Mouse (Mus musculus): ENCODE measurements around the gene Rgl3.

The Rgl3 gene

DNA sequence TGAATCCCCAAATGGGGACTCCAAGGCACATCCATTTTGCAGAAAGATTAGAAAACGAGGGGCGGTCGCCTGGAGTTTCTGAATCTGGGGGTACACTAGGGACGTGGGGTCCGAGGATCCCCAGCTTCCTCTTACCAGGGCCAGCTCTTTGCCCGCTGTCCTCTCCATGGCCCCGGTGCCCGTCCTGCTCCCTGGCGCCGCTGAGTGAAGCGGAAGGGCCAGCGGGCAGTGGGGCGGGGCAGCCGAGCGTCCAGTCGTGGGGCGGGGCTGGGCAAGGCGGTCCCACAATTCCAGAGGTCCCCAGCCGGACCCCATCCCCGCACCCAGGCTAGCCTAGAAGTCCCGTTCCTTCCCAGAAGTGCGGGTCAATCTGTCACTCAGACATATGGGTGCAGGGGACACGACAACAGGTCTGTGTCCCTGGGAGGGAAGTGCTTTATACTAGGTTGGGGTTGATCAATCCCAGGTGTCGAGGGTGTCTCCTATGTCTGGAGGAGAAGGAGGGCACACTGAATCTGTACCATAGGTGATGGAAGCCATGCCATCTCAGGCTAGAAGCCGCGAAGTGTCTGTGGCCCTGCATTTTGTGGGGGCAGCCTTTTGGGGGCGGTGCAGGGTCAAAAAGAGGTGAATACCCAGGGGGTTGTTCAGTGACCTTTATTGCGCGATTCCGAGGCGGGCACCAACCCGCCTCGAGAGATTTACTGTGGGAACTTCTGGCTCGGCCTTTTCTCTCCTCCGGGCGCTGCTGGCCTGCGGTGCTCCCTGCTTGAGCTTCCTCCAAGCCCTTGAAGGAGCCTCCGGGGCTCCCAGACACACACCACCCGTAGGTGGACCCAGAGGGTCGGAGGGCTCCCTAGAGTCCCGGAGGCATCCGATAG lies at the start of gene Rgl3:
Rgl3 (minus strand) TSS at position 217 of the 881 bp plus-strand sequence.
- no peak for DNase-seq (ENCODE audit: low read depth)

DNA sequence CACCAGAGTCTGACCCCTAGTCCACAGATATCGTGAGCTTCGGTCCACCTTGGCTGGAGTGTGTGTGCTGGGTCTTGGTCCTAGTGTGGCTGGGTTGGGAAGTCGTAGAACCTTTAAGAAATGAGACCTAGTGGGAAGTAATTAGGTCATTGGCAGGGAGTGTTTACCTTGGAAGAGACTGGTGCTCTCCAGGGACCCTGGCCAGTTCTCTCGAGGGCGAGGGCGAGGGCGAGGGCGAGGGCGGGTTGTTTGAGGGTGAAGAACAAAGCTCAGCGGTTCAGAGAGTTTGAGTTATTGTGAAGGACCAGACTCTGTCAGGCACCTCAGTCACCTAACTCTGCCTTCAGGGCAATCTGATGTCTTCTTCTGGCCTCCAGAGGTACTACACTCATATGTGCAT lies 48.6 kb upstream of the Rgl3 start:
- no peak for DNase-seq (ENCODE audit: low read depth)

DNA sequence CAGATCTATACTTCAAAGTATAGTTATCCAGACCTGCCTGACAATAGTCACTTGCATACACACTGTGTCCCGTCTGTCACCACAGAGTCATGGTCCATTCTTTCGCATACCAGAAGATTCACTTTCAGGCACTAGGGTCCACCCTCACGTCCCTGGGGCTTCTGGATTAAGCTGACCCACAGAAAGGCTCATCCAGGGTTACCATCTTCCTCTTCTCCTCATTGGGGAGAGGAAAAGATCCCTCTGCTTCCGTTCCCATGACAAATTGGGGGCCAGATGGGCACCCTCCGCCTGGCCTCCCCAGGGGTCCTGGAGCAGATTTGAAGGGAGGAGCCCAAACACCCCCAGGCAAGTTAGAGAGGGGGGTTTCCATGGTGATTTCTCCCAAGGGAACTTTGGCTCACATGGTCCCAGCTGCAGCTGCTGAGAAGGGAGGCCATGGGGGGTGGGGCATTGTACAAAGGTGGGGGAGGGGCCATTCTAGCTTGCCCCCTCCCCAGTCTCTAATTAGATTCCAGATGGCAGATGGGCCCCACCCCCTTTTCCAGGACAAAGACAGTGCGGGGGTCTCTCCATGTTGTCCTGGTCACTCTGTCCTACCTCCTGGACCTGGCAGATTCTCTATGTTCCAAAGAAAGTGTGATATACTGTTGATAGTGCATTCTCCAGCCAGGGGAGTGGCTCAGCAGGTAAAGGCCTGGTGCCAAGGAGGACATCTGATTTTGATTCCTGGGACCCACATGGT lies 46.2 kb upstream of the Rgl3 start:
- DNase-seq (ENCODE audit: low read depth): no peak

DNA sequence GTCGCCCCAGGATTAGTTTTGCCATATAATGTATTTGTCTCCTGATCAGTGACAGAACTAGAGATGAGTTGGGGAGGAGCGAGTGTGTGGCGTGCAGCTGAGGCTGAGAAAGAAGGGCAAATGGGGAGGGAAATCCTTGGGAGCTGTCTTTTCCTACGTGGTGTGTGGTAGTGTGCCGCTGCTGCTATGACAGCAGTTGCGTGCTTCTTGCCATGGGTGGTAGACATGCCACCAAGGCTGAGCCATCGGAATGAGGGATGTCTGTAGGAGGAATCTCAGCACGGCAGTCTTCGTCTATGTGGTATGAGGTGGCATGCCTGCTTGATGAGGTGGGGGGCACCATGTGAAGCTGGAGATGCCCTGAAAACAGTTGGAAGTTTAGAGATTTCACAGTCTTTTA lies 41.1 kb upstream of the Rgl3 start:
- DNase-seq (ENCODE audit: low read depth): no peak

DNA sequence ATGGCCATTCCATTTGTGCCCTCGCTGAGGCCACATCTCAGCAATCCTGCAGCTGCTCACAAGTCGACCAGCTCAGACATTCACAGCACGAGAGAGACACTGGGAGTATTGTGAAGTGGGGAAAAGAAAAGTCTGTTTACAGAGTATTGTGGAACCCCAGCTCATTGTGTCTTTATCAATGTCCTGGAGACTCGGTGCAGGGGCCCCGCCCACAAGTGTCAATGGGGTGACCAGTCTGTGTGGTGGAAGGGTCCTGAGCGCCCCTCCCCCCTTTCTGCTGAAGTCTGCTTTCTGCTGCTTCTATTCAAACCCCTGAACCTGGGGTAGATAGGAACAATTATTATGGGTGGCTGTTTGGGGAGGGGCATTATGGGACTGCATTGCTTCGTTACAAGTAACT lies 39.2 kb upstream of the Rgl3 start:
- no peak for DNase-seq (ENCODE audit: low read depth)

DNA sequence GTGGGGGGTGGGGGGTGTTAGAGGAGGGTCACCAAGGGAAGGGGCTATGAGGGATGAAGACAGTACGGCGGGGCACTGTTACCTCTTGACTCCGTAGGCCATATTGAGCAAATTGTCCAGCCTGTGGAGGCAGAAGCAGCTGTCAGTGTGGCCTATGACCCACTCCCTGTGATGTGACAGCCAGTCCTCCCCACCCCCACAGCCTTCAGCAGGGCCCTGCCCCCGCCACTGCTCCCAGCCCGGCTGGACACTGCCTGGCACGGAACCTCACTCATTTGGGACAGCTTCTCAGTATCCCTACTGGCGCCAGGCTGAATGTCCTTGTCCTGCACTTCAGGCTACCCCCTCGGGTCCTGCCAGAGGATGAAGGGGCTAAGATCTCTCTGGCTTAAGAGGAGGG lies 35.3 kb upstream of the Rgl3 start:
- DNase-seq (ENCODE audit: low read depth): no peak

DNA sequence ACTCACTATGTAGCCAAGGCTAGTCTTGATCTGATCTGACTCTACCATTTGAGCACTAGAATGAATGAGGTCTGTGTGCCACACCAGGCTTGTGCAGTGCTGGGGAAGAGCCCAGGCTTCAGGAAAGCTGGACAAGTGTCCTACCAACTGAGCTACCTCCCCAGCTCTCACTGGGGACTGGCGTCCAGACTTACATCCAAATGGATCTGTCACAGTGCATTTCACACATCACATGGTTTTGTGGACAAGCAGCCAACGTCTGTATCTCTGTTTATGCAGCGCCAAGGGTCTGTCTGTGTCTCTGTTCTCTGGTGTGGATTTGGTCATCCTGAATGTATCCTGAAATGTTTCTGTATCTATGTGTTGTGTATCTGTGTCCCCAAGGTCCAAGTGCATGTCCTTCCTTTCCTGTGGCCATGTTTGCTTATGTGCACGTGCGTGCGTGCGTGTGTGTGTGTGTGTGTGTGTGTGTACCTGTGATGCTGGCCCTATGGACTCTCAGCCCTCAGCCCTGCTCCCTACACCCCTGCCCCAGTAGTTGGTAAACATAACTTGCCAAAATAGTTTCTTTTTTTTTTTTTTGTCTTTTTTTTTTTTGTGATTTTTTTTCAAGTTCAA lies 28.1 kb upstream of the Rgl3 start:
- no peak for DNase-seq (ENCODE audit: low read depth)

DNA sequence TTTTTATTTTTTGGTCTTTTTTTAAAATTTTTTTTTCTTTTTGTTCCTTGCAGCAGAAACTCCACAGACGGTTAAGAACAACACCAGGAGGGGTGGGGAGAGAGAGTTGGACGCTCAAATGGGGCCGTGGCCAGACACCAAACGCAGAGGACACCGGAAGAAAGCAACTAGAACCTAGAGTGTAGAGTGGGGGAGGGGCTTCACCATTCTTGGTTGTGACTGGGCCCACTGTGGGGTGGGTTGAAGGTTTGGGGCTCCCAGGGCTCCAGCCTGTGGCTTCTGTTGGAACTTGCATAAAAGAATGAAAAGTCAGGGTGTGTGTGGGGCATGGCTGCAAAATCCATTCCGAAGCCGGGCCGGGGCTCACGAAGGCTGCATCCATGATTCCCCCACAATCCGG lies 27.0 kb upstream of the Rgl3 start:
- no peak for DNase-seq (ENCODE audit: low read depth)

DNA sequence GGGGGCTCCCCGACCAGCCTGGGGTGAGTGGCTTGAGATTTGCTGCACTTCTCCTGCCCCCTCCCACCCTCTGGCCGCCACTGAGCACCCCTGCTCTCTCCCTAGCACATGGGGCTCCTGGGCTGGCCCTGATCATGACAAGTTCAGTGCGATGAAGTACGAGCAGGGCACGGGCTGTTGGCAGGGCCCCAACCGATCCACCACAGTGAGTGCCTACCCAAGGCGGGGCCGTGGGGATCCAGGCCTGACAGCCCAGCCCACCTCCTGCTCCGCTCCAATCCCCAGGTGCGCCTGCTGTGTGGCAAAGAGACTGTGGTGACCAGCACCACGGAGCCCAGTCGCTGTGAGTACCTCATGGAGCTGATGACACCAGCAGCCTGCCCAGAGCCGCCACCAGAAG lies 23.5 kb upstream of the Rgl3 start:
- no peak for DNase-seq (ENCODE audit: low read depth)

DNA sequence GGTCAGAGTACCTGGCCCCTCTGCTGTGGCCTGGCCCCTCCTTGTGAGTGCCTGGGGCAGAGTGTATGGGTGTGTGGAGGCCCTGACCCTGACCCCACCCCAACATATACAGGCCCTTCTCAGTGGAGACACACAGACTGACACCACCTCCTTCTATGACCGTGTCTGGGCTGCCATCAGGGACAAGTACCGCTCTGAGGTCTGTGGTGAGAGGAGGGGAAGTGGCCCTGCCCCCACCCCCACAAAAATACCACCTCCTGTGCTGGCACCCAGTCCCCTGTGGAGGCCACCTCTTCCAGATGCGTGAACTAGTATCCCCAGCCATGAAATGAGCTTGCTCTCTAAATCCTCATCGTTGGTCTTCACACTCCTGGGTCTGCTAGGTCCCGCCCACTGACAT lies 21.8 kb upstream of the Rgl3 start:
- DNase-seq (ENCODE audit: low read depth): no peak

DNA sequence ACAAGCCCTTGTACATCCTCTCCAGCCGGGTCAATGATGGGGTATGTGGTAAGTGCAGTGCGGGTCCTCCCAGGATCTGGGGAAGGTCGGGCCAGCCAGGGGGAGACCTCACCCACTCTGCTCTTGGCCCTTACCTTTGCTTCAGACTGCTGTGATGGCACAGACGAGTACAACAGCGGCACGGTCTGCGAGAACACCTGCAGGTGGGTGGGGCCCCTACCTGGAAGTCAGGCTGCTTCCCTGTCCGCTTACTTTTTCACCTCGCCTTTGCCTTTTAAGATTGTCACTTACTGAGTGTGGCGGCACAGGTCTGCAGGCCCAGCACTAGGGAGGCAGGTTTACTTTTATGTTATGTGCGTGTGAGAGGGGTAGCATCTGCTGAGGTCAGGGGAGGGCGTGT lies 15.3 kb upstream of the Rgl3 start:
- DNase-seq (ENCODE audit: low read depth): no peak

DNA sequence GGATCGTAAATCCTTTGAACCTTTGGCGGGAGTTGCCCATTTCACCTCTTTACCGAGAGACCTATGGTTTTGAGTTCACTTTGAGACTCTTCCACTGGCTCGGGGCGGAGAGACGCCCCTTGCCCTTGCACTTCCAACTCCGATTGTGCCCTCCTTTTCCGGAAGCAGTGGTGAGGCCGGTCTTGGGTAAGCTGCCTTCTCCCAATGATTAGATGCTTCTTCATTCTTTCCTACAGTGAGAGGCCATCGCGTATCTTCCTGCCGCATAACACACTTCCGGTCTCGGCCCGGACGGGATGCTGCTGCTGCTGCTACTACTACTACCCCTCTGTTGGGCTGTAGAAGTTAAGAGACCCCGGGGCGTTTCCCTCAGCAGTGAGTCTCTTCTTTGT lies 13.9 kb upstream of the Rgl3 start:
- peak; percentile 87 for DNase-seq (ENCODE audit: low read depth)

DNA sequence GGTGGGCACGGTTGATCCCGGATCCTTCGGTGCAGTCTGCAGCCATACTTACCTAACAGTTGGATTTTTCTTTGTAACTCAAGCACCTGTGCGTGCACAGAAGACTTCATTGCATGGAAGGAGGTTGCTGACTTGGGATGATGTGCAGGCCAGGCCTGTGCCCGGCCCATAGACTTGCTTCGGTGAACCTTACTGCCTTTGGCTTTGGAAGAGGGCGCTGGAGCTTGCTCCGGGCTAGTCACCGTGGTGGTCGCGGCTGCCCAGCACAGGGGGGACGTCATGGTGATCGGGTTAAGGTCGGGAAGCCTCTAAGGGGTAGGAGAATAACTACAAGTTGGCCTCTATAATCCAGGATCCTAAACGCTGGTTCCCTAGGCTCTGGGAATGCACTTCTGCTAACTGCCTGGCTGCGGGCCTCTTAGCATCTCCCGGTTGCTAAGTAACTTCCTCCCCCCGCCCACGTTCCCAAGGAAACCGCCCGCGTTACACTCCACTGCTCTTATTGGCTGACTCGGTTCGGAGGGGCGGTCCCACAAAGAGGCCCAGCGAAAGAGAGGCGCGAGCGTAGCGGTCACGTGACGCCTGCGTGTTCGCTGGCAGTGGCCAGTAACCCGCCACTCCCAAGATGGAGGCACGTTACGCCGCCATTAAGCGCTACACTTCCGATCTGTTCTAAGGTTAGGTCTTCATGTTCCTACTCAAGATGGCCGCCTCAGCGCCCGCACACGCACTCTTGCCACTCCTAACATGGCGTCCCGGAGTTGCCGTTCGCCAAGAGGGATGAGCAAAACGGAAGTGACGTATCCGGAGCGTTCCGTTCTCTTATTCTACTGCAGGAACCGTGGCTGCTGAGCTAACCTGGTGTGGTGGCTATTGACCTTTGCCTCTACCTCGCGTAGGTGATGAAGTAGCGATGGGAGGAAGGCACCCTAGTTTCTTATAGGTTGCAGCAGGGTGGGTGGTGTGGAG lies 13.2 kb upstream of the Rgl3 start, which contains the start of the genes Ccdc151 and Prkcsh:
Ccdc151 (minus strand) TSS at position 441 of the 969 bp plus-strand sequence.
Prkcsh (plus strand) TSS at position 613 of the 969 bp plus-strand sequence.
- DNase-seq (ENCODE audit: low read depth): peak; percentile 100

DNA sequence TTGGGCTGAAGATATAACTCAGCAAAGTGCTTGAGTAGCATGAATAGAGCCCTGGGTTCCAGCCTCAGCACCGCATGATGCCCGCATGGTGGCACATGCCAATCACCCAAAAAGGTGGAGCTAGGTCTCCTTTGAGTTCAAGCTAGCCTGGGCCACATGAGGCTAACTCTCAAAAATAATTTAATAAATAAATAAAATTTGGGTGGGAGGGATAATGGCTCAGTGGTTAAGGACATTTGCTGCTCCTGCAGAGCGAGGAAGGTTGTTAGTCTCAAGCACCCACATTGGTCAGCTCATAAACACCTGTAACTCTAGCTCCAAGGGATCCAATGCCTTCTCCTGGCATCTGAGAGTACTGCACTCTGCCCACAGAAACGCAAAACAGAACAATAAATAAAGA lies 12.4 kb upstream of the Rgl3 start:
- DNase-seq (ENCODE audit: low read depth): no peak

DNA sequence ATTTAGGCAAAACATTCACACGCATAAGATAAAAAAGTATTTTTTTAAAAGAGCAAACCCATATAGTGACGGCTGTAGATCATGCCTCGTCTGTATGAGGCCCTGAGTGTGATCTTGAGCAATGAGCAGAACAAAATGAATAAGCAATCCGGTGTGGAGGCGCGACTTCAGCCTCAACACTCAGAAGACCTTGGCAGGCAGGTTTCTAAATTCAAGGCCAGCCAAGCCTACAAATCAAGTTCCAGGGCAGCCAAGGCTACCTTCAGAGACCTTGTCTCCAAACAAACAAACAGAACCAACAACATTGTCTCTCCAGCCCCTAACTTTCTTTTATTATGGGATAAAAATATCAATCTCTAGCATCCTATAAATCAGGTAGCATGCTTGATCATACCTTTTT lies 11.1 kb upstream of the Rgl3 start:
- DNase-seq (ENCODE audit: low read depth): no peak

DNA sequence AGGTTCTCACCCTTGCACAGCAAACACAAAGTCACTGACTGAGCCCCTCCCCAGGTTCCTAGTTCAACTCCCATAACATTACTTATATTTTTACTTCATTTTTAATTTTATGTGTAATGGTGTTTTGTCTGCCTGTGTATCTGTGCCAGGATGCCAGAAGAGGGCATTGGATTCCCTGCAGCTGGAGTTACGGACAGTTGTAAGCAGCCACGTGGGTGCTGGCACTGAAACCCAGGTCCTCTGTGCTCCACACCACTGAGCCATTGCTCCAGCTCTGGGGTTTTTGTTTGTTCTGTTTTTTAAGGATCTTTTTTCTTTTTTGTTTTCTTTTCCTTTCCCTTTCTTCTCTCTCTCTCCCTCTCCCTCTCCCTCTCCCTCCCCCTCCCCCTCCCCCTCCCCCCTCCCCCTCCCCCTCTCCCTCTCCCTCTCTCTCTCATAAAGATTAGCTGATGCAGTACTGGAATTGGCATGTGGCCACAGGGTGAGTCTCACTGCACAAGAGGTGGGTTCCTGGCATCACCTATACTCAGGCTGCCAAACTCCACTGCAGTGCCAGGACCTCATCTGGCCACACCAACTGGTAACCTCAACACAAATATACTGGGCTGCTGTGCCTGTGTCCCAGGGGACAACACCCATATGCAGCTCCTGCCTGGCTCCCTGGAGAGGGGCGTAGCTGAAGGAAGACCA lies 7.1 kb upstream of the Rgl3 start:
- DNase-seq (ENCODE audit: low read depth): no peak

DNA sequence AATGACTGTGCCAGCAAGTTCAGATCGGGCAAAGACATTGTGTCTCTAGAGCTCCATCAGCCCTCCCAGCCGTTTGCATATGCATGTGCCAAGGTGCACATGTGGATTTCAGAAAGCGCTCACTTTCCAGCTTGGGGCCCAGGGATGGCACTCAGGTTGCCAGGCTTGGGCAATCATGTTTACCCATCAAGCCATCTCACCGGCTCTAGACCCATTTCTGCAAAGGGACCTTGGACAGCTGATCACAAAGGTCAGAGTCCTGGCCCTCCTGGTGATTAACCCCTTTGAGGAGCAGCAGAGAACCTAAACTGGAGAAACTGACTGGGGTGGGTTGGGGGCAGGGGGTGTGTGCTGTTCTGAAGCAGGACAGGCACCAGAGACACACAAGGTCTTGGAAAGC lies 3.0 kb upstream of the Rgl3 start:
- DNase-seq (ENCODE audit: low read depth): no peak

DNA sequence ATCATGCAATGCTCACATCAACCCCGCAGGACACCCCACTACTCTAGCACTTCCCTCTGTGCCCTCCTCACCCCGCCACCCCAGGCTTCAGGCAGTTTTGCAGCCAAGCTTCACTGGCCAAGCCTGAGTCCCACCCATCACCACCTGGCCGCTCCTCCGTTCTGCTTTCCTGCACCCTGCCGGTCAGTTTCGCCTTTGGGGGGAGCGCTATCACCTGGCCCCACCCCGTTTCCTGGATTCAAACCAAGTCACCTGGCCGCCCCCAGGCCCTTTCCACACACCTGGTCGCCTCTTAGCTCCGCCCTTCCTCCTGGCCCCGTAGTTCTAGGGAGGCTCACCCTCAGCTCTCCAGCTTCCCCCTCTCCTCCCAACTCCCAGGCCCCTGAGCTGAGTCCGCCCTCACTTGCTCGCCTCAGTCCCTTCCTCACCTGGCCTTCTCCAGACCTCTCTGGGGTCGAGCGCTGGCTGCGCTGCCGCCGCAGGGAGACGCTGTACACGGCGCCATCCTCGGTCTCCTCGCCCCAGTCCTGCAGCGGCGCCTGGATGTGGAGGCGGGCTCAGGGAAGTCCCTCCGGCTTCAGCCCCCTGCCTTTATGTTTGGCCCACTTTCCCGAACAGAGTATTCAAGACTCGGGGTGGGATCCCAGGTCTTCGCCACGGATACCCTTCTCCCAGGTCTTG lies 685 bp downstream of the Rgl3 start:
- DNase-seq (ENCODE audit: low read depth): no peak

DNA sequence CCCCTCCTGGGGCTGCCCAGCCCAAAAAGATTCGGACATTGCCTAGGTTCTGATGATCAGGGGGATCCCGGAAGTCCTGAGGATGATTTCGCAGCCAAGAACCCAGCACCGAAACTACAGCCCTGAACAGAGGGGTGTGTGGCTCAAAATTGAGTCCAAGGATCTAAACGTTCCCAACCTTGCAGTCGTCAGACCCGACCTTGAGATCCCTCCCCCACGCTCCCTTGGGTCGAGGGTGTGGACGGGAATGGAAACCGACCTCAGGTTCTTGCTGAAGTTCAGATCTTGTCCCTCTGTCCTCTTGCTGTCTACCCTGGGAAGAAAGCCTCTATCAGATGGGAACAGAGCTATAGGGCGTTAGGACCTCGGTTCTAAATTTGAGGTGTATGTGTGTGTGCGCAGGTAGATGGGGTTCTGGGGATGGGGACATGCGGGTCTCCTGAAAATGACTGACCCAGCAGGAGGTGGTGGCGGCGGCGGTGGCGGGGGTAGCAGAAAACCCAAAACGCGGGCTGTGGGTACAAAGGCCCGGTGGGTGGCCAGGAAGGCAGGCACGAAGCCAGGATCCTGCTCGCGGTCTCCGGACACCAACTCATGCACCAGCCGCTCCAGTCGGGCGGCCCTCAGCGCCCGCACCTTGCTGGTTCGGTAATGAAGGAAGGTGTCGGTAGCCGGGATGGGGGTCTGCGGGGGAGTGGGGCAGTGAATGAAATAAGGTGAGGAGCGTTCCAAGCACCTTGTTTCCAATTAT lies 1.5 kb downstream of the Rgl3 start:
- DNase-seq (ENCODE audit: low read depth): no peak

DNA sequence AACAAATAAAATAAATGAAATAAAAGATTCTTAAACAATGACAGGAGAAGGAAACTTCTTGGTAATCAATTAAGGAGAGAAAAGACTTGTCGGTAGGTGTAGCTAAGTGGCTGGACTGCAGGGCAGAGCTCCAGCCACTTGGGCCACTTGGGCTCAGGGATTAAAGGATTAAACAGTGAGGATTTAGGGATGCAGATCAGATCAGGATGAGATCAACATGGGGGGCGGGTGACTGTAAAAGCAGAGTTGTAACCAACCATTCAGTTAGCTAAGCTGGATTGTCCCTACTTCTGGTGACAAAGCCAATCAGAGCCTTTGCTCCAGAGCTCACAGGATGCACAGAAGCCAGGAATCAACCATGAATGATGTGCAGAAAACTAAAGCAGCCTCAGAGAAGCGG lies 5.3 kb downstream of the Rgl3 start:
- no peak for DNase-seq (ENCODE audit: low read depth)
